Mouse (Mus musculus) liver, adult 2 months (tissue): ENCODE results near the gene Arhgef25.
A peak's percentile ranks its signal among the peaks of the same experiment; 100 is the strongest.

Experiments used
- CTCF ChIP-seq: fragments of 200-500 bp; IDR thresholded peaks from 2 replicates; pipeline ENCODE4 v1.5.1; 2011; ENCODE audit warnings: low read depth, low read length, control low read depth
- POLR2A ChIP-seq: fragments of 200-500 bp; IDR thresholded peaks from 2 replicates; pipeline ENCODE4 v1.6.1; 2011; ENCODE audit warnings: low read length, control low read depth; ENCODE audit not compliant: insufficient read depth; ENCODE audit errors: extremely low read depth

- TF ChIP-seq POLR2A: peak; percentile 50; the same call in 1 of the 2 replicates
- TF ChIP-seq CTCF: no peak
Observed at GRCm38 (mm10) chr10:127211414-127211854, 21.6 kb upstream of the Arhgef25 start, which contains the start of gene Pip4k2c.
